Mouse (Mus musculus): ENCODE results near the gene 0610012G03Rik. TPM values are rescaled to one million over a fixed set of nuclear protein-coding genes. Genes with fewer than 3 reads are reported as not detected.

The 0610012G03Rik gene
- polyA plus RNA-seq, 1 experiment from 2014 or later, result 82.8 TPM

- ATAC-seq, result no peak
- H3K9ac ChIP-seq (replicated peaks; ENCODE audit: low read depth), result no peak overlapping the region
- H3K4me3 ChIP-seq (ENCODE audit: low read depth, low read length), result 0 out of 2 replicates have a peak overlapping the region, but pooled peaks have one; percentile 14
- TF ChIP-seq CTCF (IDR thresholded peaks at IDR 0.05) (no peak), EP300 (IDR thresholded peaks at IDR 0.05) (no peak)
- H3K4me2 ChIP-seq (replicated peaks; ENCODE audit: low read depth, low read length), result peak overlapping the region; percentile 36; the same call in 1 of the 2 replicates
- H3K27me3 ChIP-seq (replicated peaks; ENCODE audit: insufficient read depth, low read length), result peaks cover 23% of the 10 kb centered on the region; the same call in 1 of the 2 replicates
- H3K9me3 ChIP-seq (ENCODE audit: low read length), result no peaks in the 10 kb centered on the region
- H3K27ac ChIP-seq (ENCODE audit: low read length), result no peak overlapping the region
- DNase-seq (ENCODE audit: low spot score), result no peak
- no peaks in the 10 kb centered on the region for H3K36me3 ChIP-seq (ENCODE audit: insufficient read depth, low read length)
- 34% methylated on average over 13 of the region's 13 CpGs for WGBS
- H3K4me1 ChIP-seq (ENCODE audit: insufficient read depth, low read depth, low read length), result peaks cover 11% of the 10 kb centered on the region; the same call in 1 of the 2 replicates
Observed at GRCm38 (mm10) chr16:31934550-31935010, 13.7 kb downstream of the 0610012G03Rik start.

GRCm38 (mm10) chr16:31933751-31934549 lies 14.3 kb downstream of the 0610012G03Rik start, which contains the start of gene Pigz:
TSS of gene Pigz (plus strand) at chr16:31933851.
- H3K4me1 ChIP-seq (ENCODE audit: insufficient read depth, low read depth, low read length), result peaks cover 11% of the 10 kb centered on the region; the same call in 1 of the 2 replicates
- H3K27ac ChIP-seq (ENCODE audit: low read length), result peak within 1 kb of the TSS; percentile 51; the same call in 1 of the 2 replicates
- peak within 1 kb of the TSS; percentile 51 for H3K4me3 ChIP-seq (ENCODE audit: low read depth, low read length)
- peak; percentile 33 for DNase-seq (ENCODE audit: low spot score)
- WGBS, result 11% methylated on average over 42 of the region's 42 CpGs
- peak within 1 kb of the TSS; percentile 32 for H3K9ac ChIP-seq (replicated peaks; ENCODE audit: low read depth)
- H3K4me2 ChIP-seq (replicated peaks; ENCODE audit: low read depth, low read length), result peak within 1 kb of the TSS; percentile 94
- H3K9me3 ChIP-seq (ENCODE audit: low read length), result no peaks in the 10 kb centered on the region
- TF ChIP-seq CTCF (IDR thresholded peaks at IDR 0.05) (no peak), EP300 (IDR thresholded peaks at IDR 0.05) (no peak)
- no peaks in the 10 kb centered on the region for H3K36me3 ChIP-seq (ENCODE audit: insufficient read depth, low read length)
- ATAC-seq, result no peak
- peaks cover 23% of the 10 kb centered on the region; the same call in 1 of the 2 replicates for H3K27me3 ChIP-seq (replicated peaks; ENCODE audit: insufficient read depth, low read length)

GRCm38 (mm10) chr16:31932840-31933697 lies 15.2 kb downstream of the 0610012G03Rik start:
- H3K27ac ChIP-seq (ENCODE audit: low read length), result peak overlapping the region; percentile 51; the same call in 1 of the 2 replicates

GRCm38 (mm10) chr16:31932255-31932654 lies 16.0 kb downstream of the 0610012G03Rik start:
- no peak for ATAC-seq
- no peak overlapping the region for H3K27ac ChIP-seq (ENCODE audit: low read length)

More at GRCm38 (mm10) chr16:31932840-31933697, 15.2 kb downstream of the 0610012G03Rik start:
- peak overlapping the region; percentile 51 for H3K4me3 ChIP-seq (ENCODE audit: low read depth, low read length)
- H3K4me2 ChIP-seq (replicated peaks; ENCODE audit: low read depth, low read length), result peak overlapping the region; percentile 94
- DNase-seq (ENCODE audit: low spot score) (peak; percentile 96), ATAC-seq (peak; percentile 95)
- peaks cover 23% of the 10 kb centered on the region; the same call in 1 of the 2 replicates for H3K27me3 ChIP-seq (replicated peaks; ENCODE audit: insufficient read depth, low read length)
- no peaks in the 10 kb centered on the region for H3K9me3 ChIP-seq (ENCODE audit: low read length)
- no peaks in the 10 kb centered on the region for H3K36me3 ChIP-seq (ENCODE audit: insufficient read depth, low read length)
- under 1% methylated on average over 50 of the region's 50 CpGs for WGBS
- TF ChIP-seq EP300 (IDR thresholded peaks at IDR 0.05) (no peak), CTCF (IDR thresholded peaks at IDR 0.05) (peak; percentile 92)
- peaks cover 11% of the 10 kb centered on the region; the same call in 1 of the 2 replicates for H3K4me1 ChIP-seq (ENCODE audit: insufficient read depth, low read depth, low read length)
- peak overlapping the region; percentile 32 for H3K9ac ChIP-seq (replicated peaks; ENCODE audit: low read depth)

DNA sequence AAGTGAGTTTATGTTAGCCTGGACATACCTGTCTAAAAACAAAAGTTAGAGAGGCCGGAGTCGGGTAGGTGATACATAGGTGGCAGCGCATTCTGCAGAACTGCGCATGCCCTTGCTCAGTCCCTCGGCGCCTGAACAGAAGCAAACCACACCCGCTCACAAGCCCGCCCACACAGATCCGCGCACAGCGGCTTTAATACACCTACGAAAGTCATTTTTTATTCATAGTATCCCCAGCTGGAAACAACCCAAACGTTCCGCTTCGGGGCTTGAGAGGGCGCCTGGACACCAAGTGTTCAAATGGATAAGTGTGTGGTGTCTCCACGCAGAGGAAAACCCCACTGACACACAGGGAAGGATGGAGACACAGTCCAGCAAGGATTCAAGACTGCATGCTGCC lies 17.0 kb downstream of the 0610012G03Rik start:
- Histone ChIP-seq H3K36me3 (ENCODE audit: insufficient read depth, low read length) (no peaks in the 10 kb centered on the region), H3K4me1 (ENCODE audit: insufficient read depth, low read depth, low read length) (peaks cover 11% of the 10 kb centered on the region; the same call in 1 of the 2 replicates), H3K27me3 (replicated peaks; ENCODE audit: insufficient read depth, low read length) (peaks cover 20% of the 10 kb centered on the region; the same call in 1 of the 2 replicates), H3K27ac (ENCODE audit: low read length) (no peak overlapping the region), H3K4me2 (replicated peaks; ENCODE audit: low read depth, low read length) (no peak overlapping the region), H3K9ac (replicated peaks; ENCODE audit: low read depth) (no peak overlapping the region), H3K4me3 (ENCODE audit: low read depth, low read length) (no peak overlapping the region), H3K9me3 (ENCODE audit: low read length) (no peaks in the 10 kb centered on the region)
- WGBS, result 53% methylated on average over 17 of the region's 17 CpGs
- no peak for DNase-seq (ENCODE audit: low spot score)
- TF ChIP-seq EP300 (IDR thresholded peaks at IDR 0.05) (no peak), CTCF (IDR thresholded peaks at IDR 0.05) (no peak)
- ATAC-seq, result no peak

More at GRCm38 (mm10) chr16:31932255-31932654, 16.0 kb downstream of the 0610012G03Rik start:
- peaks cover 11% of the 10 kb centered on the region; the same call in 1 of the 2 replicates for H3K4me1 ChIP-seq (ENCODE audit: insufficient read depth, low read depth, low read length)
- H3K36me3 ChIP-seq (ENCODE audit: insufficient read depth, low read length), result no peaks in the 10 kb centered on the region
- H3K9ac ChIP-seq (replicated peaks; ENCODE audit: low read depth), result no peak overlapping the region
- WGBS, result 54% methylated on average over 5 of the region's 5 CpGs
- peaks cover 23% of the 10 kb centered on the region; the same call in 1 of the 2 replicates for H3K27me3 ChIP-seq (replicated peaks; ENCODE audit: insufficient read depth, low read length)
- H3K9me3 ChIP-seq (ENCODE audit: low read length), result no peaks in the 10 kb centered on the region
- DNase-seq (ENCODE audit: low spot score), result peak; percentile 10
- no peak overlapping the region for H3K4me3 ChIP-seq (ENCODE audit: low read depth, low read length)
- no peak overlapping the region for H3K4me2 ChIP-seq (replicated peaks; ENCODE audit: low read depth, low read length)
- TF ChIP-seq CTCF (IDR thresholded peaks at IDR 0.05) (no peak), EP300 (IDR thresholded peaks at IDR 0.05) (no peak)

All from lung, postnatal 0 days (tissue).